Mouse (Mus musculus): ENCODE data around the gene Kcna7.

GRCm38 (mm10) chr7:45407836-45408235 lies 2.4 kb downstream of the Kcna7 start:
- TF ChIP-seq CTCF (IDR thresholded peaks at IDR 0.05; ENCODE audit: control insufficient read depth, insufficient read depth, low read length) (no peak), POLR2A (IDR thresholded peaks at IDR 0.05; ENCODE audit: borderline replicate concordance, control insufficient read depth, low read depth, low read length) (no peak)
